Mouse (Mus musculus): ENCODE data around the gene Slc6a21. TPM values are rescaled to one million over a fixed set of nuclear protein-coding genes. Genes with fewer than 3 reads are reported as not detected.

Slc6a21 gene
- total RNA-seq, 2 experiments from 2014 or later: 0.42 TPM; not detected in 1

- DNase-seq: peak; percentile 59
These were observed 21.5 kb upstream of the Slc6a21 start for GRCm38 (mm10) chr7:45255822-45256221.

- no peak for DNase-seq
These were observed 20.1 kb upstream of the Slc6a21 start for GRCm38 (mm10) chr7:45257063-45257840.

- DNase-seq: no peak
These were observed 18.0 kb upstream of the Slc6a21 start for GRCm38 (mm10) chr7:45259281-45259680.

- DNase-seq: no peak
These were observed 15.0 kb upstream of the Slc6a21 start for GRCm38 (mm10) chr7:45262266-45262665.

- no peak for DNase-seq
These were observed 14.2 kb upstream of the Slc6a21 start for GRCm38 (mm10) chr7:45263006-45263607.

GRCm38 (mm10) chr7:45264348-45264747 lies 13.0 kb upstream of the Slc6a21 start:
- DNase-seq: no peak

- DNase-seq: no peak
These were observed 11.8 kb upstream of the Slc6a21 start for GRCm38 (mm10) chr7:45265518-45265917.

GRCm38 (mm10) chr7:45272786-45273412 lies 4.4 kb upstream of the Slc6a21 start:
- DNase-seq: no peak

GRCm38 (mm10) chr7:45273672-45274071 lies 3.6 kb upstream of the Slc6a21 start:
- DNase-seq: no peak

- DNase-seq: no peak
These were observed 9.2 kb downstream of the Slc6a21 start for GRCm38 (mm10) chr7:45286486-45286885.

- no peak for DNase-seq
These were observed 19.3 kb downstream of the Slc6a21 start for GRCm38 (mm10) chr7:45296626-45297025.

GRCm38 (mm10) chr7:45297563-45297962 lies 20.2 kb downstream of the Slc6a21 start:
- DNase-seq: peak; percentile 25

- DNase-seq: peak; percentile 37
These were observed 22.4 kb downstream of the Slc6a21 start for GRCm38 (mm10) chr7:45299752-45300151.

- peak; percentile 82 for DNase-seq
These were observed 23.0 kb downstream of the Slc6a21 start for GRCm38 (mm10) chr7:45300270-45300669.

- DNase-seq: no peak
These were observed 25.3 kb downstream of the Slc6a21 start for GRCm38 (mm10) chr7:45302626-45303025.

GRCm38 (mm10) chr7:45304869-45305268 lies 27.6 kb downstream of the Slc6a21 start:
- DNase-seq: no peak

- peak; percentile 78 for DNase-seq
These were observed 28.0 kb downstream of the Slc6a21 start for GRCm38 (mm10) chr7:45305275-45305674.

GRCm38 (mm10) chr7:45308551-45309240 lies 31.4 kb downstream of the Slc6a21 start:
- no peak for DNase-seq

GRCm38 (mm10) chr7:45309455-45309854 lies 32.1 kb downstream of the Slc6a21 start:
- DNase-seq: peak; percentile 74

- DNase-seq: no peak
These were observed 34.7 kb downstream of the Slc6a21 start for GRCm38 (mm10) chr7:45312023-45312422.

GRCm38 (mm10) chr7:45312686-45313453 lies 35.6 kb downstream of the Slc6a21 start:
- DNase-seq: no peak

GRCm38 (mm10) chr7:45313495-45313894 lies 36.2 kb downstream of the Slc6a21 start:
- no peak for DNase-seq

Measured in adrenal gland, postnatal 10 days (tissue).